Mouse (Mus musculus): ENCODE measurements around the gene 1810010D01Rik.

1810010D01Rik gene

GRCm38 (mm10) chr7:145208006-145208405 is at the start of gene 1810010D01Rik:
Gene 1810010D01Rik, minus strand, starts transcription at chr7:145208119.
- no peak for DNase-seq (ENCODE audit: low spot score)

GRCm38 (mm10) chr7:145256092-145256491 is 48.2 kb upstream of the 1810010D01Rik start:
- no peak for DNase-seq (ENCODE audit: low spot score)

GRCm38 (mm10) chr7:145253986-145254630 is 46.2 kb upstream of the 1810010D01Rik start:
- no peak for DNase-seq (ENCODE audit: low spot score)

- peak; percentile 83 for DNase-seq (ENCODE audit: low spot score)
These were observed 45.0 kb upstream of the 1810010D01Rik start for GRCm38 (mm10) chr7:145252715-145253476.

GRCm38 (mm10) chr7:145250225-145250624 is 42.3 kb upstream of the 1810010D01Rik start:
- no peak for DNase-seq (ENCODE audit: low spot score)

GRCm38 (mm10) chr7:145248911-145249310 is 41.0 kb upstream of the 1810010D01Rik start:
- no peak for DNase-seq (ENCODE audit: low spot score)

GRCm38 (mm10) chr7:145242851-145243712 is 35.2 kb upstream of the 1810010D01Rik start:
- DNase-seq (ENCODE audit: low spot score) = peak; percentile 84

- DNase-seq (ENCODE audit: low spot score) = no peak
These were observed 34.1 kb upstream of the 1810010D01Rik start for GRCm38 (mm10) chr7:145242028-145242427.

GRCm38 (mm10) chr7:145240929-145241328 is 33.0 kb upstream of the 1810010D01Rik start:
- no peak for DNase-seq (ENCODE audit: low spot score)

- DNase-seq (ENCODE audit: low spot score) = no peak
These were observed 32.0 kb upstream of the 1810010D01Rik start for GRCm38 (mm10) chr7:145239736-145240505.

GRCm38 (mm10) chr7:145239145-145239544 is 31.2 kb upstream of the 1810010D01Rik start:
- no peak for DNase-seq (ENCODE audit: low spot score)

GRCm38 (mm10) chr7:145234841-145235790 is 27.2 kb upstream of the 1810010D01Rik start:
- DNase-seq (ENCODE audit: low spot score) = no peak

GRCm38 (mm10) chr7:145231659-145232058 is 23.7 kb upstream of the 1810010D01Rik start:
- DNase-seq (ENCODE audit: low spot score) = no peak

- DNase-seq (ENCODE audit: low spot score) = no peak
These were observed 18.7 kb upstream of the 1810010D01Rik start for GRCm38 (mm10) chr7:145226641-145227040.

GRCm38 (mm10) chr7:145225626-145226025 is 17.7 kb upstream of the 1810010D01Rik start:
- no peak for DNase-seq (ENCODE audit: low spot score)

GRCm38 (mm10) chr7:145221841-145222689 is 14.1 kb upstream of the 1810010D01Rik start:
- peak; percentile 52 for DNase-seq (ENCODE audit: low spot score)

GRCm38 (mm10) chr7:145221346-145221745 is 13.4 kb upstream of the 1810010D01Rik start:
- DNase-seq (ENCODE audit: low spot score) = no peak

GRCm38 (mm10) chr7:145219420-145219831 is 11.5 kb upstream of the 1810010D01Rik start:
- no peak for DNase-seq (ENCODE audit: low spot score)

- DNase-seq (ENCODE audit: low spot score) = no peak
These were observed 8.7 kb upstream of the 1810010D01Rik start for GRCm38 (mm10) chr7:145216591-145216990.
